Mouse (Mus musculus): ENCODE measurements at regions not wholly inside any gene's neighbourhood (a gene's known extent, or its start where the extent isn't known, plus 50 kb on each side); places are given as distances from the start of the nearest gene placed in this dataset.

DNA sequence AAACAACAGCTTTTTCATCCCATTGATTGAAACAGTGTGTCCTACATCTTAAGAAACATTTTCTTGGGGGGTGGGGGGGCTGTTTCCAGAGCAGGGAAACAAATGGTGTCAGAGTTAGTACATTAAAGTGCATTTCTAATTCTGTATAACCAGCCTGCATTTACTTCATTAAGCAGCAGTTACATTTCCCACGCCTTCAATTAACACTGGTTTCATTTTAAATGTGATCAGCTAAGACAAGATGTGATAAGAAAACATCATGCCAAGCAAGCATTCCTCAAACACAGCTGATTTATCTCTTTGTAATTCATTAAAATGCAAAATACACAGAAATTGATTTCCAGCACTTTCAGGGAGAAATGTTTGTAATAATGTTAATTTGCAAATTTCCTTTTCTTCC, 122.0 kb downstream of the Olfr1505 start:
- H3K9me3 ChIP-seq (ENCODE audit: control insufficient read depth, low read length), result no peaks in the 10 kb centered on the region
- H3K4me1 ChIP-seq (ENCODE audit: control insufficient read depth, insufficient read depth, low read length), result peaks cover 6% of the 10 kb centered on the region
- ATAC-seq (ENCODE audit: insufficient number of reproducible peaks, low FRiP score, low TSS enrichment, low read depth) (no peak), DNase-seq (ENCODE audit: low spot score) (no peak)
- H3K36me3 ChIP-seq (ENCODE audit: control insufficient read depth, insufficient read depth, low read length), result no peaks in the 10 kb centered on the region
- no peak overlapping the region for H3K4me3 ChIP-seq (ENCODE audit: low read depth, low read length)
- no peak overlapping the region for H3K27ac ChIP-seq (replicated peaks; ENCODE audit: low read depth, low read length)
- WGBS, result 67% methylated on average over 1 of the region's 1 CpGs
- H3K9ac ChIP-seq (ENCODE audit: low read length), result no peak overlapping the region
- no peaks in the 10 kb centered on the region for H3K27me3 ChIP-seq (ENCODE audit: control insufficient read depth, insufficient read depth, low read length)
- no peak overlapping the region for H3K4me2 ChIP-seq (ENCODE audit: low read depth, severe bottlenecking)

- Histone ChIP-seq H3K9ac (ENCODE audit: low read length) (no peak overlapping the region), H3K4me3 (ENCODE audit: low read depth, low read length) (no peak overlapping the region), H3K27me3 (ENCODE audit: control insufficient read depth, insufficient read depth, low read length) (no peaks in the 10 kb centered on the region), H3K27ac (replicated peaks; ENCODE audit: low read depth, low read length) (no peak overlapping the region), H3K9me3 (ENCODE audit: control insufficient read depth, low read length) (no peaks in the 10 kb centered on the region), H3K36me3 (ENCODE audit: control insufficient read depth, insufficient read depth, low read length) (no peaks in the 10 kb centered on the region), H3K4me1 (ENCODE audit: control insufficient read depth, insufficient read depth, low read length) (peaks cover 6% of the 10 kb centered on the region), H3K4me2 (ENCODE audit: low read depth, severe bottlenecking) (no peak overlapping the region)
- WGBS, result 52% methylated on average over 1 of the region's 1 CpGs
- DNase-seq (ENCODE audit: low spot score) (no peak), ATAC-seq (ENCODE audit: insufficient number of reproducible peaks, low FRiP score, low TSS enrichment, low read depth) (no peak)
Observed at GRCm38 (mm10) chr19:14035785-14036184, 122.5 kb downstream of the Olfr1505 start.

DNA sequence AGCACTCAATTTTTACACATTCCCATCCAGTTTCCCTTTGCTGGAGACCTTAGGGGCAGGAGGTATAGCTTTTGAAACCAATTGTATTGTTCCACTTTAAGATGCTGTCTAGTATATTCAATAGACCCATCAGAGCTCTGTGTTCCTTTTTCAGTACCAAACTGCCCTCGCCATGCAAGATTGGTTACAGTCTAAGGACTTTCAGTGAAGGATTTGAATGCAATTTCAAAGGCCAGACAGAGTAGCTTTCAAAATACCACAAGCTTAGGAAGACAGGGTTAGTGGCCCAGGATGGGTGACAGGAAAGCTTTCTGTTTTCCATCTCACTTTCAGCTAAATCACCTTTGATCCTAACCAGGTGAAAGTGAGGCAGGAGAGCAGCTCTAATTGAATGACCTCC, 123.4 kb downstream of the Olfr1505 start:
- WGBS, result 34% methylated on average over 1 of the region's 1 CpGs
- H3K9me3 ChIP-seq (ENCODE audit: control insufficient read depth, low read length), result no peaks in the 10 kb centered on the region
- H3K4me3 ChIP-seq (ENCODE audit: low read depth, low read length), result no peak overlapping the region
- no peak overlapping the region for H3K27ac ChIP-seq (replicated peaks; ENCODE audit: low read depth, low read length)
- H3K4me1 ChIP-seq (ENCODE audit: control insufficient read depth, insufficient read depth, low read length), result peaks cover 6% of the 10 kb centered on the region
- no peak overlapping the region for H3K9ac ChIP-seq (ENCODE audit: low read length)
- DNase-seq (ENCODE audit: low spot score) (no peak), ATAC-seq (ENCODE audit: insufficient number of reproducible peaks, low FRiP score, low TSS enrichment, low read depth) (no peak)
- H3K4me2 ChIP-seq (ENCODE audit: low read depth, severe bottlenecking), result no peak overlapping the region
- no peaks in the 10 kb centered on the region for H3K36me3 ChIP-seq (ENCODE audit: control insufficient read depth, insufficient read depth, low read length)
- no peaks in the 10 kb centered on the region for H3K27me3 ChIP-seq (ENCODE audit: control insufficient read depth, insufficient read depth, low read length)

DNA sequence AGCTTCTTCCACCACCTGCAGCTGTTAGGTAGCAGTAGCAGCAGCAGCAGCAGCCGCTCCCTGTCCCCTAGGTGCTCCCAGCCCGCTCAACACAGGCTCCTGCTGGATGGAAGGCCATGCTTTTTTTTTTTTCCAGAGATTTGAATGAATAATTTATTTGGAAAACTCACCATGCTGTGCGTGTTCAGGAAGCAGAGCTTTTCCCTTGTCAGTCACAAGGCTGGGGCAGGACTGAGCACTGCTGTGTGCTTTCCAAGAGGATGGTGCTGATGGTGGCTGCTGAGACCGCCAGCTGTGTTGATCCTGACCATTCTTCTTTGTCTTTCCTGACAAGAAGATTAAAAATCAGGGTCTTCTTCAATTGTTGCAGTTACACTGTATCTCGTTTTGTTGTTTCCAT, 129.4 kb downstream of the Olfr1505 start:
- no peak overlapping the region for H3K4me2 ChIP-seq (ENCODE audit: low read depth, severe bottlenecking)
- H3K4me1 ChIP-seq (ENCODE audit: control insufficient read depth, insufficient read depth, low read length), result no peaks in the 10 kb centered on the region
- 67% methylated on average over 5 of the region's 5 CpGs for WGBS
- no peak overlapping the region for H3K9ac ChIP-seq (ENCODE audit: low read length)
- no peaks in the 10 kb centered on the region for H3K36me3 ChIP-seq (ENCODE audit: control insufficient read depth, insufficient read depth, low read length)
- H3K9me3 ChIP-seq (ENCODE audit: control insufficient read depth, low read length), result no peaks in the 10 kb centered on the region
- ATAC-seq (ENCODE audit: insufficient number of reproducible peaks, low FRiP score, low TSS enrichment, low read depth), result no peak
- DNase-seq (ENCODE audit: low spot score), result no peak
- H3K4me3 ChIP-seq (ENCODE audit: low read depth, low read length), result no peak overlapping the region
- no peak overlapping the region for H3K27ac ChIP-seq (replicated peaks; ENCODE audit: low read depth, low read length)
- no peaks in the 10 kb centered on the region for H3K27me3 ChIP-seq (ENCODE audit: control insufficient read depth, insufficient read depth, low read length)

DNA sequence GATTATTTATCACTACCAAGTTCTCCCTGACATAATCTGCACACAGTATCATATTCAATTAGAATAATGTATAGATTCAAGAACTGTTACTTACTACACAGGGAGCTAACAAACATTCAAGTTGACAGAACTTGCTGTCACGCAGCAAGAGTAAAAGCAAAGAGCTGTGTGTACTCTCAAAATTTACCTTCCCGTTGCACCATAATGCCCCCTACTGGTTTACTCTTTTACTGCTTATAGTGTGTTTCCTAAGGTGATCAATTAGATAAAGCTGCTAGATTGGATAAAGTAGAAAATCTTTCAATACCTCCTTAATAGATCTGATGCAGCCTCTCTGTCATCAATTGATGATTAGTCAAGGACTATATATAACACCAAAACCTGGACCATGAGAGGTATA, 132.1 kb downstream of the Olfr1505 start:
- ATAC-seq (ENCODE audit: insufficient number of reproducible peaks, low FRiP score, low TSS enrichment, low read depth), result no peak
- H3K9me3 ChIP-seq (ENCODE audit: control insufficient read depth, low read length), result no peaks in the 10 kb centered on the region
- no peak overlapping the region for H3K4me2 ChIP-seq (ENCODE audit: low read depth, severe bottlenecking)
- DNase-seq (ENCODE audit: low spot score), result no peak
- no peak overlapping the region for H3K9ac ChIP-seq (ENCODE audit: low read length)
- H3K27me3 ChIP-seq (ENCODE audit: control insufficient read depth, insufficient read depth, low read length), result no peaks in the 10 kb centered on the region
- no peak overlapping the region for H3K4me3 ChIP-seq (ENCODE audit: low read depth, low read length)
- H3K27ac ChIP-seq (replicated peaks; ENCODE audit: low read depth, low read length), result no peak overlapping the region
- 59% methylated on average over 2 of the region's 2 CpGs for WGBS
- no peaks in the 10 kb centered on the region for H3K36me3 ChIP-seq (ENCODE audit: control insufficient read depth, insufficient read depth, low read length)
- H3K4me1 ChIP-seq (ENCODE audit: control insufficient read depth, insufficient read depth, low read length), result no peaks in the 10 kb centered on the region

DNA sequence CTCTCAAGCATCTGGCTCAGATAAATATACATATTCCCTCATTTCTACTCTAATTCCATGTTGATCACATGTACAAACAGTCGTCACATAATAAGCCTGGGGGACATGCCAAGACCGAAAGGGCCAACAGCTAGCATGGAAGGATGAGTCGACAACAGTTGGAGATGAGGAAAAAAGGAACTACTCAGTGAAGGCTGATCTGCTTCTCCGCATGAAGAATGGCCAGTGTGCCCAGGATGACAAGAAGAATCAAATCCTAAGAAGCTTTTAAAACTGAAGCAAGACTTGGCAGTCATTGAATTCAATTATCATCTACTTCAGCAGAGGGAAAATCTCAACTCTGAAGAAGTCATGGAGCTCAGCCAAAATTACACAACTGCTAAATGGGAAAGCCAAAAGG, 138.7 kb downstream of the Olfr1505 start:
- Histone ChIP-seq H3K27me3 (ENCODE audit: control insufficient read depth, insufficient read depth, low read length) (no peaks in the 10 kb centered on the region), H3K4me3 (ENCODE audit: low read depth, low read length) (no peak overlapping the region), H3K9ac (ENCODE audit: low read length) (no peak overlapping the region), H3K4me2 (ENCODE audit: low read depth, severe bottlenecking) (no peak overlapping the region), H3K36me3 (ENCODE audit: control insufficient read depth, insufficient read depth, low read length) (no peaks in the 10 kb centered on the region), H3K9me3 (ENCODE audit: control insufficient read depth, low read length) (no peaks in the 10 kb centered on the region), H3K27ac (replicated peaks; ENCODE audit: low read depth, low read length) (no peak overlapping the region), H3K4me1 (ENCODE audit: control insufficient read depth, insufficient read depth, low read length) (no peaks in the 10 kb centered on the region)
- no peak for ATAC-seq (ENCODE audit: insufficient number of reproducible peaks, low FRiP score, low TSS enrichment, low read depth)
- no peak for DNase-seq (ENCODE audit: low spot score)
- WGBS, result 93% methylated on average over 4 of the region's 4 CpGs

DNA sequence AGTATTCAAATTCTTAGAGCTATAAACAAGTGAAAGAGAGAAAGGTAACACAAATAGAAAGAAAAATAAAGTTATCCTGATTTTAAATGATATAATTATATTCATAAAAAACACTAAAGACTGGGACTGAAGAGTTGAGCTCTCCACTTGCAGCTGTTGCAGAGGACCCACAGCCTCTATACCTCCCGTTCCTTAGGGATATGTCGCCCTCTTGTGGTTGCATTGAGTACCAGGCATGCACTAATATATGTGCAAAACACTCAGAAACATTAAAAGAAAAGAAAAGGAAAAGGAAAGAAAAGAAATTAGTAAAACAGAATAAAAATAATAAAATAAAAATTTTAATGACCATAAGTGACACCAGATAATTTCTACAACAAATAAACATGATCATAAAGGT, 167.2 kb downstream of the Olfr1505 start:
- Histone ChIP-seq H3K4me3 (ENCODE audit: low read depth, low read length) (no peak overlapping the region), H3K27ac (replicated peaks; ENCODE audit: low read depth, low read length) (no peak overlapping the region), H3K27me3 (ENCODE audit: control insufficient read depth, insufficient read depth, low read length) (no peaks in the 10 kb centered on the region), H3K36me3 (ENCODE audit: control insufficient read depth, insufficient read depth, low read length) (no peaks in the 10 kb centered on the region), H3K9me3 (ENCODE audit: control insufficient read depth, low read length) (no peaks in the 10 kb centered on the region), H3K9ac (ENCODE audit: low read length) (no peak overlapping the region), H3K4me2 (ENCODE audit: low read depth, severe bottlenecking) (no peak overlapping the region), H3K4me1 (ENCODE audit: control insufficient read depth, insufficient read depth, low read length) (no peaks in the 10 kb centered on the region)
- WGBS, result 17% methylated on average over 2 of the region's 2 CpGs
- ATAC-seq (ENCODE audit: insufficient number of reproducible peaks, low FRiP score, low TSS enrichment, low read depth) (no peak), DNase-seq (ENCODE audit: low spot score) (peak; percentile 26)

- DNase-seq (ENCODE audit: low spot score), result no peak
Observed at GRCm38 (mm10) chr19:14084726-14085125, 171.4 kb downstream of the Olfr1505 start.

GRCm38 (mm10) chr19:14090106-14090505, 176.8 kb downstream of the Olfr1505 start:
- no peak overlapping the region for H3K9ac ChIP-seq (ENCODE audit: low read length)
- 0 out of 2 replicates have a peak, but pooled peaks cover 3% of the 10 kb centered on the region for H3K4me1 ChIP-seq (ENCODE audit: control insufficient read depth, insufficient read depth, low read length)
- H3K27ac ChIP-seq (replicated peaks; ENCODE audit: low read depth, low read length), result no peak overlapping the region
- DNase-seq (ENCODE audit: low spot score) (no peak), ATAC-seq (ENCODE audit: insufficient number of reproducible peaks, low FRiP score, low TSS enrichment, low read depth) (no peak)
- no peaks in the 10 kb centered on the region for H3K27me3 ChIP-seq (ENCODE audit: control insufficient read depth, insufficient read depth, low read length)
- H3K36me3 ChIP-seq (ENCODE audit: control insufficient read depth, insufficient read depth, low read length), result no peaks in the 10 kb centered on the region
- H3K9me3 ChIP-seq (ENCODE audit: control insufficient read depth, low read length), result no peaks in the 10 kb centered on the region
- no peak overlapping the region for H3K4me3 ChIP-seq (ENCODE audit: low read depth, low read length)
- WGBS, result 91% methylated on average over 3 of the region's 3 CpGs
- H3K4me2 ChIP-seq (ENCODE audit: low read depth, severe bottlenecking), result no peak overlapping the region

More at GRCm38 (mm10) chr19:14084726-14085125, 171.4 kb downstream of the Olfr1505 start:
- no peaks in the 10 kb centered on the region for H3K36me3 ChIP-seq (ENCODE audit: control insufficient read depth, insufficient read depth, low read length)
- no peak overlapping the region for H3K9ac ChIP-seq (ENCODE audit: low read length)
- no peak overlapping the region for H3K4me3 ChIP-seq (ENCODE audit: low read depth, low read length)
- no peak overlapping the region for H3K4me2 ChIP-seq (ENCODE audit: low read depth, severe bottlenecking)
- no peaks in the 10 kb centered on the region for H3K9me3 ChIP-seq (ENCODE audit: control insufficient read depth, low read length)
- no peaks in the 10 kb centered on the region for H3K4me1 ChIP-seq (ENCODE audit: control insufficient read depth, insufficient read depth, low read length)
- 73% methylated on average over 3 of the region's 3 CpGs for WGBS
- no peak overlapping the region for H3K27ac ChIP-seq (replicated peaks; ENCODE audit: low read depth, low read length)
- no peaks in the 10 kb centered on the region for H3K27me3 ChIP-seq (ENCODE audit: control insufficient read depth, insufficient read depth, low read length)
- no peak for ATAC-seq (ENCODE audit: insufficient number of reproducible peaks, low FRiP score, low TSS enrichment, low read depth)

Data from limb, embryonic 11.5 days (tissue).